Mouse (Mus musculus) layer of hippocampus, adult 8-10 months (tissue): ENCODE data around the gene Gckr. TPM values are rescaled to one million over a fixed set of nuclear protein-coding genes. Genes with fewer than 3 reads are reported as not detected.

Experiments used
- DNase-seq, 2 experiments: peaks; one replicate each; pipeline ENCODE4 v3.0.0; 2022; ENCODE audit warnings: low spot score in 2 of 2
- total RNA-seq, 4 experiments: library from RNA; stranded (reverse); gene quantifications; 2 replicates each; pipeline ENCODE4 v1.2.4; 2022

Gene Gckr
- total RNA-seq, result under 1 TPM in 1 of 4 experiments, not detected in 3; 0.20 TPM

DNA sequence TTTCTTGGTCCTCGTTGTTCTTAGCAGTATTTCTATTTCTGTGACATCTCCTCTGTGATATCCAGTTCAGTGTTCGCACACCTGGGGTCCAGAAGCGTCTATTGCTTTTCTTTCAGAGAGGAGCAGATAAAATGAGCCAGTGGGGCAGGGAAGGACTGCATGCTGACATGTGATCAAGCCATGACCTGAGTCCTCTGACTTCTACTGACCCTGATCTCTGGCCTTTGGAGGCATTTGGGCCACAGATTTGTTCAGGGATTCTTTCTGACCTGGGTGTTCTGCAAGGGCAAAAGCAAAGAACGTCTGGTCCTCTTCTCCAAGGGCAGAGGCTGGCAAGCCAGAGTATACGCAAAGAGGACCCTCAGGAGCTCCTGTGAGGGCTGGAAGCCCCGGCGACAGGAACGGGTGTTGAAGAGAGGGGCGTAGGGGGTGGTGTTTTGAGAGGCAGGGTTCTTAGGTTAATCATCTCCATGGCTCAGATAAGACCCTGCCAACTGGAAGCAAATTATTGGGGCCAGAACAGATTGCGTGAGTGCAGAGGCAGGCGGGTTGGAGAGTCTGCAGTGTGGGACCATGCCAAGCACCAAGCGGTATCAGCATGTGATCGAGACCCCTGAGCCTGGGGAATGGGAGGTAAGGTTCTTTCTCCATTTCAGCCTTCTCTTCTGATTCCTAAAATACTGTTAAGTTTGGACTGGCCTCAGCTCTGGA, at the start of gene Gckr:
TSS of gene Gckr (plus strand) at position 397 of the 711 bp plus-strand sequence.
- DNase-seq, result no peak

DNA sequence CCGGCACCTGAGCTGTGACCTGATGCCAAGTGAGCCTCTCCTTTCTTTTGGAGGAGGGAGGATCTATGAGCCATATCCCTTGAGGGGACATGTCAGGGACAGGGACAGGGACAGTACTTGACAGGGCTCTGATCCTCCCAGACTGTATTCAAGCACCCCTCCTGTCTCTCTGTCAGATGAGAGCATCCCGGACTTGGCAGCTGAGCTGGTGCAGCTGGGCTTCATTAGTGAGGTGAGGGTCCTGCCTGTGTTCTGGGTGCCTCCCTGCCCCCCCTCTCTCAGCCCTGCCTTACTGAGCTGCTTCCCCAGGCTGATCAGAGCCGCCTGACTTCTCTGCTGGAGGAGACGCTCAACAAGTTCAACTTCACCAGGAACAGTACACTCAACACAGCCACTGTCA, 46.5 kb upstream of the Gckr start:
- DNase-seq, result no peak

DNA sequence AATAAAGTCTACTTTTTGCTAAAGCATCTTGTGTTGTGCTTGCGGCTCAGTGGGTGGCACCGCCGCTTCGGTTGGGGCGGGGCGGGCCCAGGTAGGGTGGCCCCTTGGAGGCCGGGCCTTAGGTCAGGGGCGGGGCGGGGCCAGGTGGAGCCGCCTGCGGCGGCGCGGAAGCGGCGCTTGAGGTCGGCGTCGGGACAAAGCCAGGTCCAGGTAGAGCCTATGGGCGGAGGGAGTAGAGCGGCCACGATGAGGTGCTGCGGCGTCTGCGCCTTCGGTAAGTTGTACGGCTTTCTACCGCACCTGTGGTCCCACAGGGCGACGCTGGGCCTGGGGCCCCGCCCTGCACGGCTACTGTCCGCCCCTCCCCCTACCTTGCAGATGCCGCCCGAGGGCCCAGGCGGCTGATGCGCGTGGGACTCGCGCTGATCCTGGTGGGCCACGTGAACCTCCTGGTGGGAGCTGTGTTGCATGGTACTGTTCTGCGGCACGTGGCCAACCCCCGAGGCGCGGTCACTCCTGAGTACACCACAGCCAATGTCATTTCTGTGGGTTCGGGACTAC, 45.6 kb upstream of the Gckr start, which contains the start of gene Krtcap3:
TSS of gene Krtcap3 (plus strand) at position 151 of the 561 bp plus-strand sequence.
- DNase-seq, result no peak

DNA sequence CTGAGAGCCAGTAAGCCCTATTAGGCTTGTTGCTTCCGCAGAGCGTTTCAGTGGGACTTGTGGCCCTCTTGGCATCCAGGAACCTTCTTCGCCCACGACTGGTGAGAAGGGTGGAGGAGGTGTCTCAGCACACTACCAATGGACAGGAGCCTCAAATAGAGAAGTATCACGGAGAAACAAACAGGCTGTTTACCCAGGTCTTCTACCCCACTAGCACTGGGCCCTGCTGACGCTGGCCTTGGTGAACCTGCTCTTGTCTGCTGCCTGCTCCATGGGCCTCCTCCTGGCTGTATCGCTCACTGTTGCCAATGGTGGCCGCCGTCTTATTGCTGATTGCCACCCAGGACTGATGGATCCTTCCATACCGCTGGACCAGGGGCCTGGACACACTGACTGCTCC, 45.1 kb upstream of the Gckr start:
- DNase-seq, result no peak

DNA sequence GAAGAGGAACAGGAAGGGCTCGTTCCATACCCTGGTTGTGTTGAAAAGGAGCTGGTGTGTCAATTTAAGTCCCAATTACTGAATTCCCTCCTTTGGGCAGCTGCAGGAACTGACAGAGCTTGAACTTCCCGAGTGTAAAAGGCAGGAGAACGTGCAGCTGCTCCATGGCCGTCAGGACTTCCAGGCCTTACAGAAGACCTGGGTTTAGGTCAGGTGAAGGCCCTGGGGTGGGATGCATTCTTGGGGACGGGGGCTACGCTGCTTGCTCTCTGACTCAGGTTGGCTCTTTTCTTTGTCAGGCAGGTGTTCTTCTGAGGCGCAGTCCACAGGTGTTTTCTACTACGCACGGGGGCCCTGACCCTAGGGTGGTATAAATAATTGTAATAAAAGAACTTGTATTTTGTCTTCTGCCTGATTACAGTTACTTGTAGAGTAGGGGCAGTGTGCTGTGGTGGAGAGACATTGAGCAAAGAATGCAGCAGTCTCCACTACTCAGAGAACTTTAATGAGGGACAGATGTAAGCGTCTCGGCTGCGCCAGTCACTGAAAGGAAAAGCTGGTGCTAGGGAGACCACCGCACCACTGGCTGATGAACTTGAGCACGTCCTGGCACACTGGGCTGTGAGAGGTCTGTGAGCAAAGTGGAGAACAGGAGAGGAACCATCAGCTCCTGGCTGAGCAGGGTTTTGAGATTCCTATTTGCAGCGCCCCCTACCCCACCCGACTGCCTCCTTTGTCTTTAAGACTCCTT, 44.3 kb upstream of the Gckr start:
- DNase-seq, result no peak

DNA sequence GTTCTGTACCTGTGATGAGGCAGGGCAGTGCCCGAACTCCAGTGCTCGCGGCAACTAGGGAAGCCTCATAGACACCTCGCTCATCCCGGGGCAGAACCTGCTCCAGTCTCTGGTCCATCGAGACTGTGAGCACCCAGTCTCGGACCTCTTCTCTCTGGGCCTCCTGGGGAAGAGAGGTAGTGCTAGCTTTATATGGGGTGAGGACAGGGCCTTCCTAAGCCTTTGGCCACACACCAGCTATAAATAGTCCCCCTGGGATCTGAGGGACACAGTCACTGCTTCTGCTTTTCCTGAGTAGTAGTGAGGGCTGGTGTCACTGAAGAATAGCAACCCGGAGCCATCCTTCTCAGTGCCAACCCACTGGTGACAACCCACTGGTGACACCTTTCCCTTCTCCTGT, 43.4 kb upstream of the Gckr start:
- no peak for DNase-seq

- DNase-seq, result no peak
Measured at GRCm38 (mm10) chr5:31254452-31254851, 42.8 kb upstream of the Gckr start.

GRCm38 (mm10) chr5:31254901-31255300, 42.3 kb upstream of the Gckr start:
- DNase-seq, result no peak

- DNase-seq, result no peak
Measured at GRCm38 (mm10) chr5:31255381-31255780, 41.9 kb upstream of the Gckr start.

GRCm38 (mm10) chr5:31255971-31256370, 41.3 kb upstream of the Gckr start:
- DNase-seq, result no peak

- no peak for DNase-seq
Measured at GRCm38 (mm10) chr5:31257616-31258015, 39.6 kb upstream of the Gckr start.

GRCm38 (mm10) chr5:31266101-31266500, 31.1 kb upstream of the Gckr start:
- no peak for DNase-seq

GRCm38 (mm10) chr5:31267686-31268085, 29.6 kb upstream of the Gckr start:
- DNase-seq, result no peak

DNA sequence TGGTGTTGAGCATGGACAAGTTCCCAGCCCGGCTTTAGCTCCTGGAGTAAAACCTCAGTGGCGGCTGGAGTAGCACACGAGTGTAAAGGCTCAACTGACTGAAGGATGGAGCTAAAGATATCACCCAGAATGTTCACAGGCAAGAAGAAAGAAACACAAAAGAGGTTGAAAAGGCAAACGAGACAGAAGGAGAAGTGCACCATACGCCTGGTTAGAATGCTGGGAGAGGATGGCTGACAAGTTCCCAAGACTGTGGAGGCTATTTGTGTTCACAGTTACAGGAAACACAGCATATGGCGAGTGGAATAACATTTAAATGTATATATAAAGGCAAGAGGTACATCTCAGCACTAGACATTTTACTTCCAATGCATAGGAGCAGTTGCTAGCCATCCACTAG, 24.2 kb upstream of the Gckr start:
- DNase-seq, result no peak

DNA sequence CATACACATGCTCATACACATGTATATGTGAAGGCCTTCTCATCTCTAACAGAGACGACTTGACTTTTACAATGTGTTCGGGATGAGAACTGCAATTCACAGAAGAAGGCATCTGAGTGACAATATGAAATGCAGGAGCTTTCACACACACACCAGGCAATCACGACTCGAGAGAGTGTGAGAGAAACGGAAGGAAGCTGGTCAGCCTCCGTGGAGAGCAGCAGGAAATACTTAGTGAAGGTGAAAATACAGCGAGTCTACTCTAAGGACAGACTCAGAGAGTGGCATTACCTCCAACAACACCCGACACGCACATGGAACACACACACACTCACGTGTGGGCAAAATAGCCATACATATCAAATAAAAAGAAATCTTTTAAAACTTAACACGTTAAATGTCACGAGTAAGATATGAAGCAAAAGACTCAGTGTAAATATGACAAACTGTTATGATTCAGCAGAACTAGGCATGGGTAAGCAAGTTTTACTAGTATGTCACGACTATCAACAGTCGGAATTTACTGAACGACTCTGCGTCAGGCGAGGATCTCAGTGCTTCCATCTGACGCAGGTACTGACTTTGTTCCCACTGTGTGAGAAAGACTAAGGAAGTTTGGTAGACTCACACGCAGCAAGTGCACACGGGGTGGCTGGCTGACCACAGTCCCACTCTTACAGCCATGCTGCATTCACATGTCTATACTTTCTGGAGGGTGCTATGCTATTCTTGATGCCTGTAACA, 17.8 kb upstream of the Gckr start:
- no peak for DNase-seq

DNA sequence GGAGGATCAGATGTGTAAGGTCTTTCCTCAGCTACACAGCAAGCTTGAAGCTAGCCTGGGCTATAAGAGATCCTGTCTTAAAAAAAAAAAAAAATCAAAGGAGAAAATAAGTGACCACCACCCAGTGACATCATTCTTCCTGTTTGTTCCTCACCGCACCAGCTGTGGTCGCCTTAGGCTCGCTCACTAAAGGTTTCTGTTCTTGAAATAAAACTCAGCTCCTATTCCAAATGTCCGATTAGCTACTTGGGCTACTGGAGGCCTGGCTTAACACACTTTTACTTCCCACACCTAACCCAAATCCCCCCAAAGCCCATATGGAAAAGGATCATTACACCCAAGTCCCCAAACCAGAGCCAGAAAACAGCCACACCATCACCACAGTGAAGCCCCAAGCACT, 9.0 kb upstream of the Gckr start:
- DNase-seq, result no peak

GRCm38 (mm10) chr5:31288655-31289054, 8.6 kb upstream of the Gckr start:
- no peak for DNase-seq

DNA sequence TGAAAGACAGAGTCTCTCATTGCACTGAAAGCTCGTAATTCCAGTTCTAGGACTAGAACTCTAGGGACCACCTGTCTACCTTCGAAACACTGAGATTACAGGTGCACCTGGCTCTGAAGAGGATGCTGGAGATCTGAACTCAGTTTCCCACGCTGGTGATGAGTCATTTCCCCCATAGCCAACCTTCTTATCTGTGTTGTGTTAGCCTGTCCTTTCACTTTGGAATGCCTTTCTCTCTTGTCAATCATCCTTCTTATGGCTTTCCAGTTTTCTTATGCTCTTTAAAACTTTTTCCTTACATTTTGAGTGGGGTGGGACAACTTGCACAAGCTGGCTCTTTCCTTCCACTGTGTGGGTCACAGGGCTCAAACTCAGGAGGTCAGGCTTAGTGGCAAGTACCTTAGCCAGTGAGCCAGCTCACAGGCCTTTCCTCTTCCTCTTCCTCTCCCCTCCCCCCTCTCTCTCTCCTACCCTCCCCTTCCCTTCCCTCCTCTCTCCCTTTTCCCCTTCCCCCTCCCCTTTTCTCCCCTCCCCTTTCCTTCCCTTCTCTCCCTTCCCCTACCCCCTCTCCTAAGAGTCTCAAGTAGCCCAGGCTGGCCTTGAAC, 7.5 kb upstream of the Gckr start:
- DNase-seq, result no peak

DNA sequence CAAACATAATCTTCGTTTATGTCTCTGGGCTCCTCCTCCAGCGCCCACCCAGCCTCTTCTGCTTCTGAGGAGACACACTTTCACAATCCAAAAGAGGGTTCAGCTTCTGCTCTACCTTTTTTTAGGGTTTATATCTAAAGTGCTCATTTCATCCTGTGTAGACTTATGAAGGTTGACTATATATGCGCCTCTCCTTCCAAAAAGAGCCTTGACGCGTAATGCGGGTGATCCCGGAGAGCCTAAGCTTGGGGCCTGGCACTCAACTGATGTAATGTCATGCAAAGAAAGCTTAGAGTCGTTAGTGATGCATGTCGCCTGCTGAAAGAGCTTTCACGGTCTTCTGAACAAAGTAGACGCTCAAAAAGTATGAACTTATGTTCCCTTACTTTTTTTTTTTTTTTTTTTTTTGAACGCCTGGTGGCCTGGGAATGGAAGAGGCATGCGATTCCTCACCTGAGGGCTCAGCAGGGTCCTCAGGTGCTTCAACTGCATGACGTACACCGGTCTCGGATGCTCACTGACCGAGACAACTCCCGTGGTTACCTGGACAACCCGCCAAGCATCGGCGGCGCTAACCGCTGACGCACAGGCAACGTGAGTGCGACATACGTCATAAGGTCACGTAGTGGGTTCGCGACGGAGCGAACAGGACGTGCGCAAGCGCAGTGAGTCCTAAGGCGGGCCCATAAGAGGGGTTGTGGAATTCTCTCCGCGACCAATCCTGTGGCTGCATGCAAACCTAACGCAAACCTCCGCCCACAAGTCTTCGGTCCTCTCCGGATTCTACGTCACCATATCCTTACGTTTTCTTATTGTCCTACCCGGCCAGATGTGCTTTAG, 6.5 kb upstream of the Gckr start, which contains the start of gene Ift172:
TSS of gene Ift172 (minus strand) at position 596 of the 840 bp plus-strand sequence.
- DNase-seq, result peak; percentile 96 to 97

DNA sequence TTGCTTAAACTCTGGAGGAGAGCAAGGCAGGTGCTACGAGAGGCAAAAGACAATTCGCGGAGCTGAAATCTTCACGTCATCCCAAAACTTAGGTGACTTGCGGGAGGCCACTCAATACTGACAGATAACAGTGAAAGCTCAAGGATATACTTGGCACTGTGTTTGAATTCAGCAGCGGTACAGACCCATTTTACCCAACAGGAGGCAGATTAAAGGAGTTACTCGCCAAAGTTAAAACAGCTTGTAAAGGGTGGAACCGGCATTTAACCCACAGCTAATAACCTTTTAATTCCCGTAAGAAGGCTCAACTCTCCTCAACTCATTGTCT, 5.9 kb upstream of the Gckr start:
- DNase-seq, result no peak
